Mouse (Mus musculus) small intestine, adult 2 months (tissue): Measurements from ENCODE around the gene Tgfb2.

Source experiments
- CTCF ChIP-seq: fragments of 200-500 bp; IDR thresholded peaks from 2 replicates; pipeline ENCODE4 v1.5.1; 2012; ENCODE audit warnings: low read depth, mild to moderate bottlenecking, control low read depth, inconsistent platforms, low read length, moderate library complexity, mixed read lengths; ENCODE audit not compliant: insufficient replicate concordance, insufficient read length; ENCODE audit errors: extremely low read depth
- POLR2A ChIP-seq: fragments of 200-500 bp; IDR thresholded peaks from 2 replicates; pipeline ENCODE4 v1.6.1; 2012; ENCODE audit warnings: low read depth, mild to moderate bottlenecking, control low read depth, inconsistent platforms, low read length, moderate library complexity

DNA sequence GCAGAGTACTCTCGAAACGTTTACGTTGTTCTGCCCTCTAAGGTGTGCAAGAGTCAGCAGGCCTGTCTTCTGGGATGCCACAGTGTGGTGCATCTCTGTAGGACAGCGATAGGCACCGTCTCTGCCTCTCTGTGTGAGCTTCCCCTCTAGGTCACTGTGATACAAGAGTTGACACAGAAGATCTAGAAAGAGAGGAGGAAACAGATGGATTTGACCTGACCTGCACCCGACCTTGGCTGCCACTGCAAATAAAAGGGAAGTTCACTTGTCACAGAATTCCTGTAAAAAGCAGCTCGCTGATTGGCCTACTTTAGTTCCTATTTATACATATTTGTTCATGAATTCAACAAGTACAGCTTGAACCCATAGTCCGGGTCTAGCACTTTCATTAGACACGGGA lies 130.2 kb downstream of the Tgfb2 start:
- TF ChIP-seq CTCF = no peak
- TF ChIP-seq POLR2A = no peak
